Mouse (Mus musculus) liver, embryonic 14.5 days (tissue): ENCODE results near the gene 4930502E18Rik. TPM values are rescaled to one million over a fixed set of nuclear protein-coding genes. Genes with fewer than 3 reads are reported as not detected.
"Not testable (repeated sequence)": the region's sequence is repeated elsewhere in the genome, so short reads cannot be mapped to it uniquely, and the experiment has no call there.

Source experiments
- ATAC-seq: fragments of 200-750 bp; cut with Nextera tagmentation; 2 replicates; pipeline ENCODE4 v1.8.0; 2017; ENCODE audit warnings: moderate number of reproducible peaks, mild to moderate bottlenecking, moderate library complexity; ENCODE audit not compliant: insufficient read depth
- DNase-seq, 3 experiments: peaks; one replicate each; pipeline ENCODE4 v3.0.0-alpha.2; 2012 to 2013; ENCODE audit warnings: low read depth in 3 of 3, low spot score in 3 of 3
- H3K27ac ChIP-seq: fragments of 300-500 bp; sonication (generic); 2 replicates; pipeline ENCODE4 v1.5.1; 2014; ENCODE audit warnings: moderate library complexity, mild to moderate bottlenecking, control low read depth, inconsistent platforms
- H3K27me3 ChIP-seq: fragments of 300-500 bp; sonication (generic); 2 replicates; pipeline ENCODE4 v1.6.1; 2014; ENCODE audit warnings: mild to moderate bottlenecking, low read length, moderate library complexity; ENCODE audit not compliant: control insufficient read depth, insufficient read depth
- H3K36me3 ChIP-seq: fragments of 300-500 bp; sonication (generic); replicated peaks from 2 replicates; pipeline ENCODE4 v1.6.1; 2014; ENCODE audit warnings: low read depth; ENCODE audit not compliant: control insufficient read depth, insufficient read depth
- H3K4me1 ChIP-seq, 2 experiments: fragments of 200-500 bp in 1 of 2; fragments of 300-500 bp in 1 of 2; sonication (generic) in 1 of 2; replicated peaks; 2 replicates each; pipeline ENCODE4 v1.6.1; 2012 to 2014; ENCODE audit warnings: antibody characterized with exemption in 1 of 2, inconsistent platforms in 1 of 2, low read length in 1 of 2; ENCODE audit not compliant: control insufficient read depth in 2 of 2, insufficient read depth in 2 of 2
- H3K4me2 ChIP-seq: fragments of 300-500 bp; sonication (generic); 2 replicates; pipeline ENCODE4 v1.6.1; 2014; ENCODE audit warnings: low read depth, mild to moderate bottlenecking, control low read depth, moderate library complexity
- H3K4me3 ChIP-seq, 2 experiments: fragments of 200-500 bp in 1 of 2; fragments of 300-500 bp in 1 of 2; sonication (generic) in 1 of 2; 2 replicates each; pipeline ENCODE4 v1.5.1; 2012 to 2014; ENCODE audit warnings: low read depth in 2 of 2, low read length in 2 of 2, mild to moderate bottlenecking in 2 of 2, control low read depth in 1 of 2, inconsistent platforms in 1 of 2, moderate library complexity in 1 of 2; ENCODE audit not compliant: insufficient read depth in 1 of 2
- H3K9ac ChIP-seq: fragments of 300-500 bp; sonication (generic); replicated peaks from 2 replicates; pipeline ENCODE4 v1.6.1; 2014; ENCODE audit warnings: mild to moderate bottlenecking, control low read depth, moderate library complexity
- H3K9me3 ChIP-seq: fragments of 300-500 bp; sonication (generic); 2 replicates; pipeline ENCODE4 v1.6.1; 2016; ENCODE audit warnings: low read length, mixed read lengths; ENCODE audit not compliant: control insufficient read depth
- CTCF ChIP-seq: IDR thresholded peaks from 2 replicates; pipeline ENCODE4 v1.5.1; 2016; ENCODE audit warnings: antibody characterized with exemption, low read depth, control low read depth
- EP300 ChIP-seq: IDR thresholded peaks from 2 replicates; pipeline ENCODE4 v1.6.1; 2016; ENCODE audit warnings: antibody characterized with exemption, low read depth
- WGBS: fragments of 180-500 bp; shearing (Covaris S2); extraction: QIAGEN DNeasy Blood & Tissue Kit; methylation state at CpG from one replicate; pipeline ENCODE4 v1.1.7; 2014; ENCODE audit not compliant: insufficient replicate concordance; 5-methylcytosine and 5-hydroxymethylcytosine counted together
- polyA plus RNA-seq, 2 experiments: library from polyadenylated mRNA; depleted of rRNA in 1 of 2; stranded (reverse) in 1 of 2; unstranded in 1 of 2; fragments of >200 nt; fragmentation: Nextera tagmentation in 1 of 2; extraction: Ambion mirVana in 1 of 2; gene quantifications; 2 replicates each; pipeline versions ENCODE4 v1.2.1 to v1.2.3; 2012 to 2014

Gene 4930502E18Rik
- polyA plus RNA-seq (2012; rRNA removed) (0.03 and 0.06 TPM in 2 replicates), polyA plus RNA-seq (2014; fragmentation: Nextera tagmentation; extraction: Ambion mirVana) (not detected in 2 replicates)

- H3K4me2 ChIP-seq, result no peak within 1 kb of the TSS
- H3K4me1 ChIP-seq, result no peaks in the 10 kb centered on the region
- H3K36me3 ChIP-seq, result no peaks in the 10 kb centered on the region
- DNase-seq, result no peak
- no peak within 1 kb of the TSS for H3K27ac ChIP-seq
- no peak within 1 kb of the TSS for H3K9ac ChIP-seq
- no peaks in the 10 kb centered on the region for H3K27me3 ChIP-seq
- WGBS, result 67% methylated on average over 11 of the region's 11 CpGs
- no peak for ATAC-seq
- H3K9me3 ChIP-seq, result no peaks in the 10 kb centered on the region
- H3K4me3 ChIP-seq, result no peak within 1 kb of the TSS
- no peak for TF ChIP-seq EP300
- TF ChIP-seq CTCF, result no peak
These were observed at the start of gene 4930502E18Rik for GRCm38 (mm10) chrX:53724596-53724995. Gene 4930502E18Rik (plus strand): TSS chrX:53724826.

- TF ChIP-seq CTCF, result peak; percentile 55
These were observed 47.7 kb upstream of the 4930502E18Rik start for GRCm38 (mm10) chrX:53676943-53677342.

GRCm38 (mm10) chrX:53682650-53683049 is 42.0 kb upstream of the 4930502E18Rik start:
- not testable (repeated sequence) for DNase-seq, H3K4me3 ChIP-seq, H3K4me1 ChIP-seq, H3K27me3 ChIP-seq, H3K4me2 ChIP-seq, H3K9ac ChIP-seq, H3K36me3 ChIP-seq, ATAC-seq, H3K9me3 ChIP-seq, H3K27ac ChIP-seq
- WGBS, result 33% methylated on average over 3 of the region's 3 CpGs

More at GRCm38 (mm10) chrX:53676943-53677342, 47.7 kb upstream of the 4930502E18Rik start:
- ATAC-seq, H3K36me3 ChIP-seq, H3K9ac ChIP-seq, H3K4me2 ChIP-seq, DNase-seq, H3K4me1 ChIP-seq, H3K27me3 ChIP-seq, H3K4me3 ChIP-seq, H3K27ac ChIP-seq, H3K9me3 ChIP-seq: not testable (repeated sequence)
- WGBS, result 0% methylated on average over 1 of the region's 2 CpGs

GRCm38 (mm10) chrX:53684676-53685075 is 40.0 kb upstream of the 4930502E18Rik start:
- not testable (repeated sequence) for H3K9ac ChIP-seq, DNase-seq, H3K27me3 ChIP-seq, H3K9me3 ChIP-seq, H3K4me3 ChIP-seq, H3K4me2 ChIP-seq, H3K27ac ChIP-seq, H3K36me3 ChIP-seq, ATAC-seq, H3K4me1 ChIP-seq
- 41% methylated on average over 2 of the region's 4 CpGs for WGBS

GRCm38 (mm10) chrX:53692065-53692464 is 32.6 kb upstream of the 4930502E18Rik start:
- ATAC-seq (no peak), DNase-seq (no peak)
- no peak overlapping the region for H3K27ac ChIP-seq
- no peaks in the 10 kb centered on the region for H3K9me3 ChIP-seq
- no peak overlapping the region for H3K4me3 ChIP-seq
- H3K36me3 ChIP-seq, result no peaks in the 10 kb centered on the region
- TF ChIP-seq CTCF (no peak), EP300 (no peak)
- H3K27me3 ChIP-seq, result no peaks in the 10 kb centered on the region
- no peaks in the 10 kb centered on the region for H3K4me1 ChIP-seq
- 41% methylated on average over 2 of the region's 2 CpGs for WGBS
- no peak overlapping the region for H3K4me2 ChIP-seq
- no peak overlapping the region for H3K9ac ChIP-seq
